Mouse (Mus musculus): ENCODE results near the gene Klc2. TPM values are rescaled to one million over a fixed set of nuclear protein-coding genes. Genes with fewer than 3 reads are reported as not detected.
A peak's percentile ranks its signal among the peaks of the same experiment; 100 is the strongest.

Gene Klc2
- polyA plus RNA-seq, 1 experiment from 2014 or later: 90.2 TPM

DNA sequence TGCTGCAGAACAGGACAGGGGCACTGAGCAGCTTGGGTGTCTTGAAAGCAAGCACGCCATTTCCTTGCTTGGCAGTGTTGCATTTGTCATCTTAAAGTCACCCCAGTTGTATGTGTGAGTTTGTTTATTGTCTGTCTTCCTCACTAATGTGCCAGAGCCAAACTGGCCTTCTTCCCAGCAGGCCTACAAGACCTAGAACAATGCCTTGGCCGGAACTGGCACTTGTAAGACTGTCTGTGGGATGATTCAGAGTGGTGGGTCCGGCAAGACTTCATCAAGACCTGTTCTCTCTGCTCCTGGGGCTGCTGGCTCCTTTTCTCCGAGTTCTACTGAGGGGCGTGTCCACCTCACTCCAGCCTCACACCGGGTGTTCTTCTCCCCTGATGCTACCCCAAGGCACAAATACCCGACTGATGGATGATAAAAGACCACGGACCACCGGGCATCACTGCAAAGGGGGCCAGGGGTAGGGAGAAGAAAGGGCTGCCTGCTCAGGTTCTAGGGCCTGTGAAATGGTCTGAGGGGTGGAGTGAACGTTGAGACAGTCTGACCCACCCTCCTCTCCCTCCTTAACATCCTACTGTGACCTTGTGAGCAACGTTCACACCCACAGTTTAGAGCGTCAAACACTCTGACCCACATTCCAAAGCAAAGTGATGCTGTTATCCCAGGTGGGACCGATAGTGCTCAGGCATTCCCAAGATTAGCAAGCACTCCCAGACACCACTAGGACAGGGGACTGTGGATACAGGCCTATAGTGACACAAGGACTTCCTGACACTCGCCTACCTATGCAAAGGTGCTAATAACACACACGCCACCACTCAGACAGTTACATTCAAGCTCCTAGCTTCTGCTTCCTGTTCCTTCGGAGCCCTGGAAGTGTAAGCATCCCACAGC, 60.2 kb downstream of the Klc2 start:
- 29% methylated on average over 16 of the region's 16 CpGs for WGBS
- Histone ChIP-seq H3K27ac (replicated peaks) (peak overlapping the region; percentile 38; the same call in 1 of the 2 replicates), H3K4me3 (no peak overlapping the region), H3K4me1 (replicated peaks) (peaks cover 19% of the 10 kb centered on the region; the same call in 1 of the 2 replicates), H3K9ac (no peak overlapping the region), H3K27me3 (peaks cover 14% of the 10 kb centered on the region; the same call in 1 of the 2 replicates), H3K36me3 (no peaks in the 10 kb centered on the region), H3K4me2 (no peak overlapping the region), H3K9me3 (no peaks in the 10 kb centered on the region)
- ATAC-seq (ENCODE audit: low FRiP score, low read depth): no peak

Other genes starting within 250 kb of the Klc2 start
- 1.6 and 2.3 TPM in 2 replicates for gene Actn3, start 240.7 kb downstream of the Klc2 start, polyA plus RNA-seq (2015; fragmentation: Nextera tagmentation; extraction: Ambion mirVana)
- gene Zdhhc24, start 239.9 kb downstream of the Klc2 start, polyA plus RNA-seq (2015; fragmentation: Nextera tagmentation; extraction: Ambion mirVana): 23.3 and 24.1 TPM in 2 replicates
- 8.5 and 10.3 TPM in 2 replicates for gene Bbs1, start 211.9 kb downstream of the Klc2 start, polyA plus RNA-seq (2015; fragmentation: Nextera tagmentation; extraction: Ambion mirVana)
- gene Dpp3, start 190.3 kb downstream of the Klc2 start, polyA plus RNA-seq (2015; fragmentation: Nextera tagmentation; extraction: Ambion mirVana): 106 and 108 TPM in 2 replicates
- gene Peli3, start 175.4 kb downstream of the Klc2 start, polyA plus RNA-seq (2015; fragmentation: Nextera tagmentation; extraction: Ambion mirVana): 13.3 and 13.7 TPM in 2 replicates
- 95.7 and 101 TPM in 2 replicates for gene Mrpl11, start 156.4 kb downstream of the Klc2 start, polyA plus RNA-seq (2015; fragmentation: Nextera tagmentation; extraction: Ambion mirVana)
- 0.31 and 0.51 TPM in 2 replicates for gene Npas4, start 128.2 kb downstream of the Klc2 start, polyA plus RNA-seq (2015; fragmentation: Nextera tagmentation; extraction: Ambion mirVana)
- gene Slc29a2, start 94.7 kb downstream of the Klc2 start, polyA plus RNA-seq (2015; fragmentation: Nextera tagmentation; extraction: Ambion mirVana): 12.2 and 15.4 TPM in 2 replicates
- 93.1 and 97.9 TPM in 2 replicates for gene B4gat1, start 79.7 kb downstream of the Klc2 start, polyA plus RNA-seq (2015; fragmentation: Nextera tagmentation; extraction: Ambion mirVana)
- gene AC124502.3, start 79.7 kb downstream of the Klc2 start, polyA plus RNA-seq (2015; fragmentation: Nextera tagmentation; extraction: Ambion mirVana): 2.7 and 5.1 TPM in 2 replicates
- 30.7 and 31.7 TPM in 2 replicates for gene Brms1, start 77.2 kb downstream of the Klc2 start, polyA plus RNA-seq (2015; fragmentation: Nextera tagmentation; extraction: Ambion mirVana)
- gene Rin1, start 68.1 kb downstream of the Klc2 start, polyA plus RNA-seq (2015; fragmentation: Nextera tagmentation; extraction: Ambion mirVana): 0.79 and 1.1 TPM in 2 replicates
- gene Cd248, start 50.5 kb downstream of the Klc2 start, polyA plus RNA-seq (2015; fragmentation: Nextera tagmentation; extraction: Ambion mirVana): 19.8 and 22.0 TPM in 2 replicates
- gene Tmem151a, start 33.0 kb downstream of the Klc2 start, polyA plus RNA-seq (2015; fragmentation: Nextera tagmentation; extraction: Ambion mirVana): 28.3 and 34.0 TPM in 2 replicates
- 55.8 and 64.0 TPM in 2 replicates for gene Yif1a, start 30.0 kb downstream of the Klc2 start, polyA plus RNA-seq (2015; fragmentation: Nextera tagmentation; extraction: Ambion mirVana)
- 364 and 435 TPM in 2 replicates for gene Cnih2, start 20.0 kb downstream of the Klc2 start, polyA plus RNA-seq (2015; fragmentation: Nextera tagmentation; extraction: Ambion mirVana)
- 210 and 222 TPM in 2 replicates for gene Rab1b, start 11.5 kb downstream of the Klc2 start, polyA plus RNA-seq (2015; fragmentation: Nextera tagmentation; extraction: Ambion mirVana)
- gene Pacs1, start 154.6 kb upstream of the Klc2 start, polyA plus RNA-seq (2015; fragmentation: Nextera tagmentation; extraction: Ambion mirVana): 47.4 and 58.3 TPM in 2 replicates
- 312 and 338 TPM in 2 replicates for gene Sf3b2, start 176.9 kb upstream of the Klc2 start, polyA plus RNA-seq (2015; fragmentation: Nextera tagmentation; extraction: Ambion mirVana)
- gene Gal3st3, start 179.8 kb upstream of the Klc2 start, polyA plus RNA-seq (2015; fragmentation: Nextera tagmentation; extraction: Ambion mirVana): 40.4 and 48.8 TPM in 2 replicates
- not detected in 2 replicates for gene Catsper1, start 217.2 kb upstream of the Klc2 start, polyA plus RNA-seq (2015; fragmentation: Nextera tagmentation; extraction: Ambion mirVana)
- gene Cst6, start 231.0 kb upstream of the Klc2 start, polyA plus RNA-seq (2015; fragmentation: Nextera tagmentation; extraction: Ambion mirVana): 8.5 and 9.5 TPM in 2 replicates
- 40.7 and 43.3 TPM in 2 replicates for gene Eif1ad, start 248.2 kb upstream of the Klc2 start, polyA plus RNA-seq (2015; fragmentation: Nextera tagmentation; extraction: Ambion mirVana)
- 319 and 333 TPM in 2 replicates for gene Banf1, start 248.6 kb upstream of the Klc2 start, polyA plus RNA-seq (2015; fragmentation: Nextera tagmentation; extraction: Ambion mirVana)

All from hindbrain, embryonic 15.5 days (tissue).